Mouse (Mus musculus) myocyte (in vitro differentiated cells): ENCODE results near the gene Zfp42. TPM values are rescaled to one million over a fixed set of nuclear protein-coding genes. Genes with fewer than 3 reads are reported as not detected.
"Not testable (repeated sequence)": the region's sequence is repeated elsewhere in the genome, so short reads cannot be mapped to it uniquely, and the experiment has no call there.

Source experiments
- H3K27me3 ChIP-seq: one replicate; pipeline ENCODE4 v1.6.1; 2011; ENCODE audit not compliant: control insufficient read depth, insufficient read depth, insufficient read length
- H3K36me3 ChIP-seq: one replicate; pipeline ENCODE4 v1.6.1; 2011; ENCODE audit not compliant: control insufficient read depth, insufficient read depth
- H3K4me2 ChIP-seq: one replicate; pipeline ENCODE4 v1.6.1; 2011; ENCODE audit warnings: low read depth, control low read depth
- H3K4me3 ChIP-seq: one replicate; pipeline ENCODE4 v1.5.1; 2011; ENCODE audit warnings: mild to moderate bottlenecking, control low read depth, moderate library complexity
- H3K79me2 ChIP-seq: one replicate; pipeline ENCODE4 v1.6.1; 2011; ENCODE audit not compliant: control insufficient read depth, insufficient read depth
- H3ac ChIP-seq: one replicate; pipeline ENCODE4 v1.6.1; 2011; ENCODE audit not compliant: control insufficient read depth, insufficient read length
- CEBPB ChIP-seq: IDR thresholded peaks from 2 replicates; pipeline ENCODE4 v1.6.1; 2011; ENCODE audit warnings: mild to moderate bottlenecking, moderate library complexity; ENCODE audit not compliant: poor library complexity, insufficient read depth, severe bottlenecking
- E2F4 ChIP-seq: IDR thresholded peaks from one replicate; pipeline ENCODE4 v1.6.1; 2011; ENCODE audit warnings: mild to moderate bottlenecking, control low read depth, moderate library complexity; ENCODE audit not compliant: insufficient read depth
- MAX ChIP-seq: IDR thresholded peaks from one replicate; pipeline ENCODE4 v1.6.1; 2011; ENCODE audit warnings: low read depth, mild to moderate bottlenecking, control low read depth
- MYOD1 ChIP-seq, 3 experiments: IDR thresholded peaks; one replicate each; pipeline ENCODE4 v1.6.1; 2011; ENCODE audit warnings: control low read depth in 2 of 3, low read depth in 2 of 3, mild to moderate bottlenecking in 2 of 3, moderate library complexity in 1 of 3; ENCODE audit not compliant: insufficient read length in 2 of 3, control insufficient read depth in 1 of 3
- MYOG ChIP-seq, 3 experiments: IDR thresholded peaks; one replicate each; pipeline ENCODE4 v1.6.1; 2011; ENCODE audit warnings: control low read depth in 2 of 3, low read depth in 2 of 3, mild to moderate bottlenecking in 2 of 3; ENCODE audit not compliant: insufficient read length in 2 of 3, control insufficient read depth in 1 of 3, insufficient read depth in 1 of 3
- POLR2A ChIP-seq: IDR thresholded peaks from one replicate; pipeline ENCODE4 v1.6.1; 2011; ENCODE audit warnings: low read depth, mild to moderate bottlenecking, control low read depth, moderate library complexity; ENCODE audit not compliant: insufficient read length
- POLR2AphosphoS2 ChIP-seq: IDR thresholded peaks from one replicate; pipeline ENCODE4 v1.6.1; 2011; ENCODE audit warnings: low read depth, control low read depth; ENCODE audit not compliant: insufficient read length
- REST ChIP-seq: IDR thresholded peaks from one replicate; pipeline ENCODE4 v1.6.1; 2011; ENCODE audit warnings: mild to moderate bottlenecking, control low read depth, moderate library complexity; ENCODE audit not compliant: insufficient read depth, insufficient read length
- SRF ChIP-seq: IDR thresholded peaks from one replicate; pipeline ENCODE4 v1.6.1; 2011; ENCODE audit warnings: low read depth; ENCODE audit not compliant: control insufficient read depth, insufficient read length
- TCF12 ChIP-seq: IDR thresholded peaks from one replicate; pipeline ENCODE4 v1.6.1; 2011; ENCODE audit warnings: mild to moderate bottlenecking, control low read depth; ENCODE audit not compliant: poor library complexity, insufficient read depth, severe bottlenecking
- TCF3 ChIP-seq: IDR thresholded peaks from one replicate; pipeline ENCODE4 v1.6.1; 2011; ENCODE audit warnings: low read depth, control low read depth; ENCODE audit not compliant: insufficient read length
- USF1 ChIP-seq: IDR thresholded peaks from one replicate; pipeline ENCODE4 v1.6.1; 2011; ENCODE audit warnings: low read depth, mild to moderate bottlenecking, control low read depth, moderate library complexity
- polyA plus RNA-seq: library from polyadenylated mRNA; unstranded; fragments of >200 nt; fragmentation: generic; extraction: Trizol; gene quantifications from one replicate; pipeline ENCODE4 v1.2.1, GENCODE M21; 2012; ENCODE audit warnings: missing spikeins

Zfp42 gene
- not detected for polyA plus RNA-seq

DNA sequence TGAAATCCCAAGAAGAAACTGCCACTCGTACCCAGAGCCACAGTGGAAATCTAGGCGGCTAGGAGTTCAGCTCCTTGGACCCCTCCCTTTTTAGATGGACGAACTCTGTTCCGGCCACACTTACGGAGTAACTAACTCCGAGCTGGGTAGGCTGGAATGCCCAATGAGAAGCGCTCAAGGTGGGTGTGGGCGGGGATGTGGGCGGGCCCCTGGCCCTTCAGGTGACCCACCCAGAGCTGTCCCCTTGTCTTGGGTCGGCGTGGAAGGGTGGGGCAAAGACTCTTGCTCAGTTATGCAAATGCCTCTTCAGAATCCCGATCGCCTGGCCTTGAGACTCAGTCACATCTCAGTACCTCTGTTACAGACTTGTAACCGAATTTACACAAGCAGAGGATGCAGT, at the start of gene Zfp42:
Gene Zfp42, minus strand, starts transcription at position 85 of the 400 bp plus-strand sequence.
- Histone ChIP-seq H3K27me3 (no peaks in the 10 kb centered on the region), H3K4me2 (no peak within 1 kb of the TSS), H3K79me2 (no peaks in the 10 kb centered on the region), H3ac (no peak within 1 kb of the TSS), H3K36me3 (no peaks in the 10 kb centered on the region), H3K4me3 (no peak within 1 kb of the TSS)
- TF ChIP-seq E2F4 (no peak), MYOG (IDR thresholded peaks at IDR 0.05; ENCODE audit: control insufficient read depth in 1 of 3, insufficient read depth in 1 of 3, insufficient read length in 2 of 3, low read depth in 2 of 3) (no peak), TCF3 (no peak), TCF12 (no peak), CEBPB (no peak), SRF (no peak), POLR2AphosphoS2 (no peak), MAX (no peak), REST (no peak), MYOD1 (IDR thresholded peaks at IDR 0.05; ENCODE audit: control insufficient read depth in 1 of 3, insufficient read length in 2 of 3, low read depth in 2 of 3) (no peak), USF1 (no peak), POLR2A (no peak)

DNA sequence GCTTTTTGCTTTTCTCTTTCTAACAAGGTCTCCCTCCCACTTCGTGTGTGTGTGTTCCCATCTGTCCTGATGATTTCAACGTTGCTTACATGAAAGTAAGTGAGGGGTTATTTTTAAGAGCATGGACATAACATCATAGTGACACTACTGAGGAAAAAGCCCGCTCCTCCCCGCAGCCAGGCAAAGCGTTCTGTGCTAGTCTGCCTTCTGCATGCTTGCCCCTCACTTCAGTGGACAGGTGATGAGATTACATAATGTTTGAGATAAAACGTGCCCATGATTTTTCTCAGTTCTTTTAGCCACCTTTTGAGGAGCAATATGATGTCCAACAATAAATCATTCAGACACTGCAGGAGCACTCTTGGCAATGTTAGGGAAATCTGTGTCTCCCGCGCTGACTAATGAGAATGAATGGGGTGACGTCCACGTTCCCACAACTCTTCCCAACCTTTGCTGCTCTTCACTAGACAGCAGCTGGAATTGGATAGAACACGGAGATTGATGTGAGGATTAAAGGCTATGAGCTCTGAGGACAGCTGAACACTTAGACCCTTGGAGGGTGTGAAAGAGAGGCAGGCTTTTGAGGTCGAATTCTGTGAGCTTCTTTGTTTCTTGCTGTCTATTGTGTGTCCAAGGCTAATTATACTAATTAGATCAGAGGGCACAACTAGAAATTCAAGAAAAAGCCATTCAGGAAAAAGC, 49.4 kb upstream of the Zfp42 start:
- Histone ChIP-seq H3K4me2 (no peak overlapping the region), H3K4me3 (no peak overlapping the region), H3ac (no peak overlapping the region), H3K27me3 (no peaks in the 10 kb centered on the region), H3K36me3 (no peaks in the 10 kb centered on the region), H3K79me2 (no peaks in the 10 kb centered on the region)
- TF ChIP-seq MYOG (IDR thresholded peaks at IDR 0.05; ENCODE audit: control insufficient read depth in 1 of 3, insufficient read depth in 1 of 3, insufficient read length in 2 of 3, low read depth in 2 of 3) (no peak), TCF3 (no peak), TCF12 (no peak), USF1 (no peak), CEBPB (no peak), E2F4 (no peak), POLR2AphosphoS2 (no peak), REST (no peak), MYOD1 (IDR thresholded peaks at IDR 0.05; ENCODE audit: control insufficient read depth in 1 of 3, insufficient read length in 2 of 3, low read depth in 2 of 3) (no peak), POLR2A (no peak), MAX (no peak), SRF (no peak)

DNA sequence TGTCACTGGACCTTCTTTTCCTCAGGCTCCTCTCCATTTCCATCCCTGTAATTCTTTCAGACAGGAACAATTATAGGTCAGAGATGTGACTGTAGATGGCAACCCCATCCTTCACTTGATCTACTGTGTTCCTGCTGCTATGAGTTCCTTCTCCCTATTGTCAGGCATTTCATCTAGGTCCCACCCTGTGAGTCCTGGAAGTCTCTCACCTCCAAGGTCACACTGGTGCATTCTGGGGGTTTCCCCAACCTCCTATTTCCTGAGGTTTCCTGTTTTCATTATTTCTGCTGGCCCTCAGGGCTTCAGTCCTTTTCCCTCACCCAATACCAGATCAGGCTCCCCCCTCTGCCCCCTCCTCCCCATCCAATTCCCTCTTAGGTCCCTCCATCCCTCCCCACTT, 45.5 kb upstream of the Zfp42 start:
- not testable (repeated sequence) for H3ac ChIP-seq, H3K36me3 ChIP-seq, H3K79me2 ChIP-seq, H3K4me2 ChIP-seq, H3K4me3 ChIP-seq, H3K27me3 ChIP-seq

DNA sequence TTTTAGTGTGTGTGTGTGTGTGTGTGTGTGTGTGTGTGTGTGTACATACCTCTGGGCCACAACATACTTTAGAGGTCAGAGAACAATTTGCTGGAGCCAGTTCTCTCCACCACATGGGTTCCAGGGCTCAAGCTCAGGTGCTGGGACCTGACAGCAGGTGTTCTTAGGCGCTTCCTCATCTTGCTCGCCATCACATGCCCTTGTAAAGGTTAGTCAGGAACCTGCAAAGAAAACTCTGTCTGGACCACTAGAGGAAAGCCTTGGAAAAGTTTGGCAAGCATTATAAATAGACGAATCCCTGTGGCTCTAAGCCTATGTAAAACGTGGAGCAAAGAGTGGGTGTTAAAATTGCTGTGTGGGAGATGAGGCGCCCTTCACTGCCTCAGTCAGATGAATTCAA, 31.8 kb upstream of the Zfp42 start:
- H3ac ChIP-seq: no peak overlapping the region
- no peak for TF ChIP-seq CEBPB
- TF ChIP-seq MYOG (IDR thresholded peaks at IDR 0.05; ENCODE audit: control insufficient read depth in 1 of 3, insufficient read depth in 1 of 3, insufficient read length in 2 of 3, low read depth in 2 of 3): no peak
- TF ChIP-seq POLR2AphosphoS2: no peak
- no peak for TF ChIP-seq MAX
- TF ChIP-seq MYOD1 (IDR thresholded peaks at IDR 0.05; ENCODE audit: control insufficient read depth in 1 of 3, insufficient read length in 2 of 3, low read depth in 2 of 3): no peak
- TF ChIP-seq REST: no peak
- TF ChIP-seq SRF: no peak
- no peak for TF ChIP-seq USF1
- no peak for TF ChIP-seq TCF3
- TF ChIP-seq E2F4: no peak
- TF ChIP-seq POLR2A: no peak
- no peak for TF ChIP-seq TCF12
- H3K79me2 ChIP-seq: no peaks in the 10 kb centered on the region
- no peaks in the 10 kb centered on the region for H3K36me3 ChIP-seq
- no peak overlapping the region for H3K4me3 ChIP-seq
- H3K4me2 ChIP-seq: no peak overlapping the region
- H3K27me3 ChIP-seq: no peaks in the 10 kb centered on the region

DNA sequence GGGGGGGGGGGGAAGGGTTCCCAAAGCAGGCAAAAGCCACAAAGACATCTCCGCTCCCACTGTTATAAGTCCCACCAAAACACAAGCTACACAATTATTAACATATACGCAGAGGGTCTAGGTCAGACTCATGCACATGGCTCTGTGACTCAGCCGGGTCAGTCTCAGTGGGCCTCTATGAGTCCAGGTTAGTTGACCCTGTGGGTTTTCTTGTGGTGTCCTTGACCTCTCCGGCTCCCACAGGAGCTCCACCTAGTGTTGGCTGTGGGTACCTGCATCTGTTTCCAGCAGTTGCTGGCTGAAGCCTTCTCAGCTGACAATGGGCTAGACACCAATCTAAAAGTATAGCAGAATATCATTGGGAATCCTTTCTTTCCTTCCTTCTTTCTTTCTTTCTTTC, 26.7 kb upstream of the Zfp42 start:
- H3K27me3 ChIP-seq: no peaks in the 10 kb centered on the region
- no peak overlapping the region for H3K4me3 ChIP-seq
- no peaks in the 10 kb centered on the region for H3K79me2 ChIP-seq
- H3ac ChIP-seq: no peak overlapping the region
- TF ChIP-seq MAX (no peak), SRF (no peak), TCF3 (no peak), CEBPB (no peak), TCF12 (no peak), MYOG (IDR thresholded peaks at IDR 0.05; ENCODE audit: control insufficient read depth in 1 of 3, insufficient read depth in 1 of 3, insufficient read length in 2 of 3, low read depth in 2 of 3) (no peak), USF1 (no peak), MYOD1 (IDR thresholded peaks at IDR 0.05; ENCODE audit: control insufficient read depth in 1 of 3, insufficient read length in 2 of 3, low read depth in 2 of 3) (no peak), E2F4 (no peak), REST (no peak), POLR2A (no peak), POLR2AphosphoS2 (no peak)
- H3K4me2 ChIP-seq: no peak overlapping the region
- no peaks in the 10 kb centered on the region for H3K36me3 ChIP-seq
